7 mouse cellular contexts compared by ENCODE assay signal in the genomic region with DNA sequence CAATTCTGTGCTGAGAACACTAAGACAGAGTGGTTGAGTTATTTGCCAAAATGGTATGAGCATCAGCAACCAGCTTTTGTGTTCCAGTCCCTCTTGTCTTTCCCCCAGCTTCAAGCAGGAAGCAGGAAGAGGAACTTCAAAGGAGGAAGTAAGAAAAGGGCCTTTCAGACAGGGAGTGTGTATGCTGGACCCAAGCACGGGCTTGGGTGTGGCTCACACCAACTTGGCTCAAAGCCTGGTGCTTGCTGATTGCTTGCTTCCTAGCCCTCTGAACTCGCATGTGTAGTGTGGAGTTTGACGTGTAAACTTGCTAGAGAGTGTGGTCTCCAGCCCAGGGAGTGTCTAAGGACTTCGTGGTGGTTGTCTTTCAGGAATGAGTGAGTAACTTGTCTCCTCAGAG.
DNase-seq lines count a peak whose midpoint lies in the region; ATAC-seq lines count a peak whose summit lies in the region.

No protein-coding gene starts in this region.

- no peak overlapping the region for H3K4me2 ChIP-seq in liver, embryonic 16.5 days (ENCODE audit: low read depth, low read length)

- no peaks in the 10 kb centered on the region for H3K36me3 ChIP-seq in liver, embryonic 16.5 days (ENCODE audit: control insufficient read depth, insufficient read depth)

- peak; percentile 78 for ATAC-seq in liver, embryonic 16.5 days (ENCODE audit: low read depth)

- no peaks in the 10 kb centered on the region for H3K9me3 ChIP-seq in liver, embryonic 16.5 days (replicated peaks; ENCODE audit: control insufficient read depth, low read length)

- peaks cover 3% of the 10 kb centered on the region for H3K4me1 ChIP-seq in liver, embryonic 16.5 days (ENCODE audit: control insufficient read depth, low read depth, low read length)

- peak; percentile 2 for DNase-seq in T-cell, adult 2 months (ENCODE audit: low spot score)
- peak; percentile 24 for DNase-seq in c-Kit-positive CD71-negative TER-119-negative erythroid progenitor cells, embryonic 14.5 days (ENCODE audit: low read depth)
- peak; percentile 66 for DNase-seq in heart, postnatal 4 days
- DNase-seq in spleen, postnatal 4 days (ENCODE audit: low spot score in 2 of 2): peak; percentile 38 to 67
- no peak for DNase-seq in embryo, embryonic 9.5 days (ENCODE audit: extremely low spot score)
- DNase-seq in layer of hippocampus, adult 9-10 months (ENCODE audit: low spot score): no peak

- WGBS in liver, embryonic 16.5 days (ENCODE audit: insufficient replicate concordance): 8% methylated on average over 4 of the region's 4 CpGs

- H3K4me3 ChIP-seq in liver, embryonic 16.5 days (ENCODE audit: low read depth, low read length): no peak overlapping the region

- no peak overlapping the region for H3K27ac ChIP-seq in liver, embryonic 16.5 days (ENCODE audit: low read length)

- H3K9ac ChIP-seq in liver, embryonic 16.5 days (ENCODE audit: low read depth, low read length): no peak overlapping the region

- H3K27me3 ChIP-seq in liver, embryonic 16.5 days (ENCODE audit: control insufficient read depth, insufficient read depth, low read depth, low read length): no peaks in the 10 kb centered on the region

Comparison
In these comparisons a context has a peak if more than half of its experiments do, and no peak if none do; other contexts are left out.
1. DNase-seq: peak in T-cell, adult 2 months (single experiment), c-Kit-positive CD71-negative TER-119-negative erythroid progenitor cells, embryonic 14.5 days (single experiment), heart, postnatal 4 days (single experiment) and spleen, postnatal 4 days (2 of 2); none in embryo, embryonic 9.5 days (single experiment) and layer of hippocampus, adult 9-10 months (single experiment).